Mouse (Mus musculus) C2C12 (cell line): ENCODE data around the gene Elp1.

Experiments
- CTCF ChIP-seq: IDR thresholded peaks from one replicate; pipeline ENCODE4 v1.5.1; 2011; ENCODE audit not compliant: control insufficient read depth, insufficient read depth, insufficient read length
- FOSL1 ChIP-seq: IDR thresholded peaks from one replicate; pipeline ENCODE4 v1.8.0; 2011; ENCODE audit warnings: mild to moderate bottlenecking, low read length; ENCODE audit not compliant: poor library complexity, insufficient read depth, severe bottlenecking
- MYOG ChIP-seq: IDR thresholded peaks from one replicate; pipeline ENCODE4 v1.6.1; 2011; ENCODE audit not compliant: control insufficient read depth, insufficient read length; ENCODE audit errors: extremely low read depth
- USF1 ChIP-seq: IDR thresholded peaks from one replicate; pipeline ENCODE4 v1.6.1; 2011; ENCODE audit warnings: low read depth, mild to moderate bottlenecking, control low read depth, moderate library complexity

GRCm38 (mm10) chr4:56848044-56848443 is 45.9 kb upstream of the Elp1 start:
- TF ChIP-seq CTCF (no peak), FOSL1 (no peak), USF1 (no peak), MYOG (no peak)
